Mouse (Mus musculus) duodenum, adult 2 months (tissue): ENCODE data around the gene Gpx8. TPM values are rescaled to one million over a fixed set of nuclear protein-coding genes. Genes with fewer than 3 reads are reported as not detected.

Experiments used
- polyA plus RNA-seq: library from polyadenylated mRNA; depleted of rRNA; stranded (reverse); fragments of >200 nt; gene quantifications from 2 replicates; pipeline ENCODE4 v1.2.3, GENCODE M21; 2012; ENCODE audit warnings: low replicate concordance; rRNA removed

Gpx8 gene
- 0.48 TPM in 1 of 2 replicates, not detected in the other for polyA plus RNA-seq

GRCm38 (mm10) chr13:113046211-113046883 lies at the start of gene Gpx8:
Gpx8 (minus strand) TSS chr13:113046410.

DNA sequence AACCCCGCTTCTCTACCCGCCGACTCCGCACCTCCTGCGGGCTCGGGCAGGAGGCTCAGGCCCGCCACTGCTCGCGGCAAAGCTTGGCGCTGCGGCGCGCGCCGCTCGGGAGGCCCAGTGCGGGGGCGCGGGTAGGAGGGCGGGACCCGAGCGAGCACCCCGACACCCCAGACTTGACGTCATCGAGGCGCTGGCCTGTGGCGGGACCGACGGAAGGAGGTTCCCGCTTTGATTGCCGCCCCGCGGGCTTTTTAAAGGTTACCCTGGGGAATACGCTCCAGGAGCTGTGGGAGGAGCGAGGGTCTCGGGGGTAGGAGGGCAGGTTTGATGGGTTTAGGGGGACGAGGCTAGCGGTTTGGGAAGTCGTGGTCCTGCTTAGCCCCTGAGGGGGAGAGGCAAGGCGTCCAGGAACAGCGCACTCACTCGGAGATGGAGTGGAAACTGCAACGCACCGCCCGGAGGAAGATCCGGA lies 11.2 kb downstream of the Gpx8 start, which contains the start of gene Cdc20b:
Cdc20b (plus strand) TSS at position 162 of the 472 bp plus-strand sequence.

GRCm38 (mm10) chr13:112993531-112994152 lies 52.6 kb downstream of the Gpx8 start, which contains the start of gene Mcidas:
Mcidas (plus strand) TSS chr13:112993845.

Other genes with a start within 250 kb of the Gpx8 start
- gene Plpp1, start 245.6 kb downstream of the Gpx8 start, polyA plus RNA-seq: 60.2 and 108 TPM in 2 replicates
- gene Mtrex, start 119.0 kb downstream of the Gpx8 start, polyA plus RNA-seq: 0.51 and 0.93 TPM in 2 replicates
- gene Dhx29, start 119.0 kb downstream of the Gpx8 start, polyA plus RNA-seq: 0.36 and 0.46 TPM in 2 replicates
- gene Ccno, start 58.6 kb downstream of the Gpx8 start, polyA plus RNA-seq: 0.32 and 0.76 TPM in 2 replicates
- 0.05 TPM in 1 of 2 replicates, not detected in the other for gene Mcidas, start 52.6 kb downstream of the Gpx8 start, polyA plus RNA-seq
- gene Cdc20b, start 11.3 kb downstream of the Gpx8 start, polyA plus RNA-seq: not detected in 2 replicates
- gene Gzma, start 54.6 kb upstream of the Gpx8 start, polyA plus RNA-seq: 4.6 and 8.6 TPM in 2 replicates
- gene Esm1, start 163.2 kb upstream of the Gpx8 start, polyA plus RNA-seq: 1.3 TPM in 2 replicates
- gene Gzmk, start 179.5 kb upstream of the Gpx8 start, polyA plus RNA-seq: 0.17 TPM in 1 of 2 replicates, not detected in the other
- 0.06 and 0.14 TPM in 2 replicates for gene BC067074, start 246.7 kb upstream of the Gpx8 start, polyA plus RNA-seq